ENCODE assay signal across 9 mouse cellular contexts in the genomic region with DNA sequence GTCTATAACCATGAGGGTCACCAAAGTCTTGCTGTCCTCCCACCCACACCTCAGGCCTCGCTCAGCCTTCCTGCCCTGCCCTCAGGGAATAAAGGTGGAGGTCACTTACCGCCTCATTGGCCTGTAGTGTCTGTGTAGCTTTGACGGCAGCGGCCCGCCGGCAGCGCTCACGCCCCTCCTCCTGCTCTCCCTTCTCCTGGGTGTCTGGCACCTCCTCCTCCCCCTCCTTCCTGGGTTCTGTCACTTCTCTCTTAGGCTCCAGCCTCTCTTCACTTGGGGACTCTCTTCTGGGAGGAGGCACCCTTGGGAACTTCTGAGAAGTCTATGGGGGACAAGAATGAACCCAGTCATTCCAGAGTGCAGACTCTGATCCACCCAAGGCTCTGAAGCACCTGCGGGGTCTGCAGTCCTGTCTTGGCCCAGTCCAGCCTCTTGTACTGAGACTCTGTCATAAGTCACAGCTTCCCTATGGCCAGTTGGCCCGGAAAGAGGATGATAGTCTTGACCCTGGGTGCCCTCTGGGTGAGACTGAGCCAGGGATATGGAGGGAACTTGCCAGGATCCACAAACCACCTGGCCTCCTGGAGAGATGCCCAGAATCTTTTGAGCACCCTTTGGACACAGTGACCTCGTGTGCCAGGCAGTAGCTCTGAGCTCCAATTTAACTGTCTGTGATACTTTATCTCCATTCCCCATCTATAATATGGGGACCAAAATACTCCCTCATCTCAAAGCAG. TPM values are rescaled to one million over a fixed set of nuclear protein-coding genes. Genes with fewer than 3 reads are reported as not detected.
DNase-seq lines count a peak whose midpoint lies in the region; TF ChIP-seq lines count a peak whose summit lies in the region.
"Had no signal": no experiment of that assay in that cellular context is flagged by ENCODE, and none has a peak within 500 bp of the region (broad histone marks: within the 10 kb centered on the region; RNA-seq: fewer than 3 reads in every experiment).

No protein-coding gene starts in this region.

- 0 out of 2 replicates have a peak overlapping the region, but pooled peaks have one; percentile 14 for H3K9ac ChIP-seq in ES-E14 (ENCODE audit: insufficient read depth, low read depth, low read length, poor library complexity, severe bottlenecking)

- no peak for DNase-seq in ES-E14 (ENCODE audit: low read depth, low spot score)
- DNase-seq in Muller cell, postnatal 12 days (ENCODE audit: inconsistent ontology term), result peak; percentile 45
- peak; percentile 87 for DNase-seq in gastrocnemius, adult 2 months
- peak; percentile 95 for DNase-seq in kidney, adult 9 months
- no peak for DNase-seq in right cerebral cortex, postnatal 36 days (ENCODE audit: low spot score in 2 of 2)
- no peak for DNase-seq in thymus, postnatal 14 days
- no peak for DNase-seq in layer of hippocampus, adult 8-10 months (ENCODE audit: low spot score in 2 of 2)
- DNase-seq: thymus, adult 2 months had no signal

- in situ Hi-C loops in ES-E14 (cut with MboI; ENCODE audit: low sequenced_read_pairs in 2 of 2, unreplicated experiment in 2 of 2), result no loop called here

- intact Hi-C loops in gastrocnemius, adult 2 months (cut with DNase I), result loop anchor here (2.0 kb wide), 1 partner anchor 20 kb away; no protein-coding TSS in a partner anchor

- H3K4me3 ChIP-seq in ES-E14 (ENCODE audit: insufficient read depth in 1 of 2, low read depth in 1 of 2, low read length in 2 of 2, poor library complexity in 1 of 2, severe bottlenecking in 1 of 2), result no peak overlapping the region
- H3K4me3 ChIP-seq in gastrocnemius, adult 2 months, result peak overlapping the region; percentile 6
- H3K4me3 ChIP-seq: erythroblast, embryonic 14.5 days had no signal

- TF ChIP-seq CTCF in gastrocnemius, adult 2 months (IDR thresholded peaks at IDR 0.05), result no peak

- no peak overlapping the region for H3K27ac ChIP-seq in ES-E14 (ENCODE audit: insufficient read depth, low read depth, low read length, poor library complexity, severe bottlenecking)
- H3K27ac ChIP-seq in gastrocnemius, adult 2 months, result peak overlapping the region; percentile 83

- peaks cover 58% of the 10 kb centered on the region for H3K36me3 ChIP-seq in ES-E14 (ENCODE audit: control insufficient read depth, insufficient read depth, low read length, poor library complexity, severe bottlenecking)

- peaks cover 0 to 10% of the 10 kb centered on the region in 2 experiments; a peak in 1 of 4 replicates for H3K4me1 ChIP-seq in ES-E14 (ENCODE audit: control insufficient read depth in 2 of 2, insufficient read depth in 2 of 2, low read length in 2 of 2, poor library complexity in 1 of 2)

- no peaks in the 10 kb centered on the region for H3K9me3 ChIP-seq in ES-E14 (ENCODE audit: control insufficient read depth, insufficient read depth, low read depth, low read length)

TF ChIP-seq in ES-E14, 5 proteins besides CTCF, POLR2A, EP300 and RAD21:
- TF ChIP-seq ZC3H11A (IDR thresholded peaks at IDR 0.05; ENCODE audit: borderline replicate concordance, low read depth, low read length) (no peak), CHD2 (IDR thresholded peaks at IDR 0.05; ENCODE audit: low read depth, low read length) (no peak), ZNF384 (IDR thresholded peaks at IDR 0.05; ENCODE audit: low read depth, low read length) (no peak), HCFC1 (IDR thresholded peaks at IDR 0.05; ENCODE audit: borderline replicate concordance, insufficient read depth, low read length) (no peak), MAFK (IDR thresholded peaks at IDR 0.05; ENCODE audit: insufficient read depth, low read depth, low read length) (no peak)

RNA-seq across cellular contexts. Expression of gene Pnma1, which starts 6.7 kb away (rescaled TPM):
- total RNA-seq in ES-E14 (2012; rRNA removed), result 0.80 and 1.5 TPM in 2 replicates
- under 1 TPM; 0.10 to 0.17 TPM for total RNA-seq in gastrocnemius, adult 2 months (2021)
- total RNA-seq in layer of hippocampus, adult 8-10 months (2022), result 1 to 10 TPM; 3.1 to 3.9 (median 3.6) TPM

RNA-seq across cellular contexts. Expression of gene Dnal1, which starts 40.8 kb away (rescaled TPM):
- total RNA-seq in ES-E14 (2012; rRNA removed), result 3.0 and 3.5 TPM in 2 replicates
- 1 to 10 TPM; 9.8 to 10.0 TPM for total RNA-seq in gastrocnemius, adult 2 months (2021)
- total RNA-seq in layer of hippocampus, adult 8-10 months (2022), result 10 to 100 TPM; 76.7 to 97.3 (median 85.4) TPM

RNA-seq across cellular contexts. Expression of gene Acot6, which starts 54.5 kb away (rescaled TPM):
- 0.36 and 0.58 TPM in 2 replicates for total RNA-seq in ES-E14 (2012; rRNA removed)
- total RNA-seq in gastrocnemius, adult 2 months (2021), result 1 to 10 TPM; 1.7 to 2.5 TPM
- 1 to 10 TPM; 4.5 to 6.1 (median 5.1) TPM for total RNA-seq in layer of hippocampus, adult 8-10 months (2022)

Comparison
In these comparisons a context has a peak if more than half of its experiments do, and no peak if none do; other contexts are left out.
1. DNase-seq: peak in Muller cell, postnatal 12 days (single experiment), gastrocnemius, adult 2 months (single experiment) and kidney, adult 9 months (single experiment); none in ES-E14 (single experiment), right cerebral cortex, postnatal 36 days (0 of 2), thymus, postnatal 14 days (single experiment) and layer of hippocampus, adult 8-10 months (0 of 2).
2. RNA of gene Dnal1, which starts 40.8 kb away (total RNA-seq): 76.7 to 97.3 TPM in layer of hippocampus, adult 8-10 months; 9.8 to 10.0 TPM in gastrocnemius, adult 2 months and 3.0 to 3.5 TPM in ES-E14; every median in the first group is over 4 times any median in the second.